32 mouse cellular contexts compared by ENCODE assay signal in the genomic region with DNA sequence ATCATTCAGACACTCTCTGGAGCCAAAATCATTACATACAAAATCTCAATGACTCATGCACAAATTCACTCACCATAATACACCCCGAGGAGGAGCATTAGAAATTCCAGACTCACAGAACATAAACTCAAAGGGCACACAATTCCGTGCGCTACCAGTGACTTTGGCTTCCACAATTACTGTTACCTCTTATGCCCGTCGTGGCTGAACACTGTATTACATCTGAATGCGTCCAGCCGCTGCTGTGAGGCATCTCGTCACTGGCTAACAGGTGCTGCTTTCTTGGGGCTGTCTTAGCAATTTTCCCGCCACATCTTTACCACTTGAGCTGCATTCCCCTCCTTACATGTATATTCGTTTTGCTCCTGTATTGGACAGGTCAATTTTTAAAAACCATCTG.
"Had no signal": no experiment of that assay in that cellular context is flagged by ENCODE, and none has a peak within 500 bp of the region (broad histone marks: within the 10 kb centered on the region; RNA-seq: fewer than 3 reads in every experiment).

No protein-coding gene starts in this region.

- H3K9me3 ChIP-seq: limb, embryonic 10.5 days; limb, embryonic 12.5 days; limb, embryonic 13.5 days; limb, embryonic 15.5 days; liver, embryonic 12.5 days; liver, embryonic 13.5 days; liver, embryonic 15.5 days; lung, embryonic 15.5 days; midbrain, embryonic 10.5 days; midbrain, embryonic 12.5 days; midbrain, embryonic 13.5 days; midbrain, embryonic 15.5 days; neural tube, embryonic 12.5 days had no signal

- H3K27ac ChIP-seq: left cerebral cortex, adult 2 months; limb, embryonic 10.5 days; limb, embryonic 12.5 days; limb, embryonic 13.5 days; limb, embryonic 15.5 days; liver, embryonic 12.5 days; liver, embryonic 13.5 days; liver, embryonic 14.5 days; liver, embryonic 15.5 days; lung, embryonic 15.5 days; macrophage; midbrain, embryonic 10.5 days; midbrain, embryonic 12.5 days; midbrain, embryonic 13.5 days; midbrain, embryonic 15.5 days; neural tube, embryonic 12.5 days had no signal

- DNase-seq: left cerebral cortex, postnatal 4 days; liver; liver, embryonic 13.5 days; liver, postnatal 0 days; lung, adult 18-20 months; lung, adult 2 months; lung, embryonic 14.5 days; lung, postnatal 10 days; lung, postnatal 14 days; lung, postnatal 36 days; lung, postnatal 4 days; midbrain, embryonic 14.5 days had no signal

- H3K4me1 ChIP-seq: limb, embryonic 10.5 days; limb, embryonic 12.5 days; limb, embryonic 13.5 days; limb, embryonic 15.5 days; lung, embryonic 15.5 days; megakaryocyte, embryonic 14.5 days; midbrain, embryonic 10.5 days; midbrain, embryonic 12.5 days; midbrain, embryonic 13.5 days; midbrain, embryonic 15.5 days; neural tube, embryonic 12.5 days had no signal

- H3K9ac ChIP-seq: limb, embryonic 12.5 days; limb, embryonic 13.5 days; limb, embryonic 15.5 days; liver, embryonic 12.5 days; liver, embryonic 13.5 days; liver, embryonic 14.5 days; liver, embryonic 15.5 days; liver, postnatal 0 days; lung, embryonic 14.5 days; lung, embryonic 15.5 days; midbrain, embryonic 12.5 days; midbrain, embryonic 13.5 days; midbrain, embryonic 15.5 days; neural tube, embryonic 12.5 days had no signal

- H3K27me3 ChIP-seq: limb, embryonic 12.5 days; limb, embryonic 13.5 days; limb, embryonic 15.5 days; liver, embryonic 12.5 days; liver, embryonic 13.5 days; liver, embryonic 15.5 days; lung, embryonic 15.5 days; megakaryocyte, embryonic 14.5 days; midbrain, embryonic 12.5 days; midbrain, embryonic 13.5 days; midbrain, embryonic 15.5 days; neural tube, embryonic 12.5 days had no signal

- H3K4me3 ChIP-seq: left cerebral cortex, adult 2 months; limb, embryonic 10.5 days; limb, embryonic 12.5 days; limb, embryonic 13.5 days; limb, embryonic 15.5 days; liver, embryonic 12.5 days; liver, embryonic 13.5 days; liver, embryonic 15.5 days; lung, embryonic 15.5 days; megakaryocyte, embryonic 14.5 days; midbrain, embryonic 10.5 days; midbrain, embryonic 12.5 days; midbrain, embryonic 13.5 days; midbrain, embryonic 15.5 days; myocyte; neural tube, embryonic 12.5 days had no signal

- H3K4me2 ChIP-seq: limb, embryonic 12.5 days; limb, embryonic 13.5 days; limb, embryonic 15.5 days; liver, embryonic 11.5 days; liver, embryonic 12.5 days; liver, embryonic 13.5 days; liver, embryonic 15.5 days; lung, embryonic 14.5 days; lung, embryonic 15.5 days; midbrain, embryonic 12.5 days; midbrain, embryonic 13.5 days; midbrain, embryonic 15.5 days; neural tube, embryonic 12.5 days had no signal

- ATAC-seq: liver, embryonic 12.5 days; liver, postnatal 0 days; lung, postnatal 0 days; midbrain, embryonic 13.5 days; midbrain, embryonic 15.5 days; midbrain, embryonic 16.5 days had no signal
